Mouse (Mus musculus) heart, adult 2 months (tissue): ENCODE measurements around the gene Usp46. TPM values are rescaled to one million over a fixed set of nuclear protein-coding genes. Genes with fewer than 3 reads are reported as not detected.

Experiments
- DNase-seq, 2 experiments: peaks; one replicate each; pipeline ENCODE4 v3.0.0; 2021
- H3K27ac ChIP-seq: fragments of 200-600 bp; 2 replicates; pipeline ENCODE4 v1.8.1; 2022
- H3K27me3 ChIP-seq: fragments of 200-500 bp; 2 replicates; pipeline ENCODE4 v1.6.1; 2012; ENCODE audit warnings: mild to moderate bottlenecking, low read length, inconsistent platforms, mixed read lengths; ENCODE audit not compliant: control insufficient read depth, insufficient read depth
- H3K36me3 ChIP-seq: fragments of 200-500 bp; 2 replicates; pipeline ENCODE4 v1.6.1; 2012; ENCODE audit warnings: low read length, inconsistent platforms; ENCODE audit not compliant: control insufficient read depth, insufficient read depth
- H3K4me1 ChIP-seq: fragments of 200-500 bp; 2 replicates; pipeline ENCODE4 v1.6.1; 2011; ENCODE audit warnings: low read length; ENCODE audit not compliant: control insufficient read depth, insufficient read depth
- H3K4me3 ChIP-seq: fragments of 200-600 bp; 2 replicates; pipeline ENCODE4 v1.8.1; 2022
- H3K79me2 ChIP-seq: fragments of 200-500 bp; replicated peaks from 2 replicates; pipeline ENCODE4 v1.6.1; 2012; ENCODE audit warnings: mild to moderate bottlenecking, inconsistent platforms, low read length, moderate library complexity, mixed read lengths; ENCODE audit not compliant: control insufficient read depth, insufficient read depth
- H3K9ac ChIP-seq: fragments of 200-500 bp; 2 replicates; pipeline ENCODE4 v1.6.1; 2012; ENCODE audit warnings: low read depth, mild to moderate bottlenecking, control low read depth, inconsistent platforms, low read length, mixed read lengths
- CTCF ChIP-seq: fragments of 200-600 bp; IDR thresholded peaks from 2 replicates; pipeline ENCODE4 v1.8.1; 2022; ENCODE audit warnings: antibody characterized with exemption, mild to moderate bottlenecking, moderate library complexity
- EP300 ChIP-seq: fragments of 200-500 bp; IDR thresholded peaks from 2 replicates; pipeline ENCODE4 v1.6.1; 2011; ENCODE audit warnings: low read depth, low read length, control low read depth; ENCODE audit not compliant: insufficient read depth
- POLR2A ChIP-seq: fragments of 200-500 bp; IDR thresholded peaks from 2 replicates; pipeline ENCODE4 v1.6.1; 2011; ENCODE audit warnings: mild to moderate bottlenecking, low read depth, low read length, control low read depth; ENCODE audit not compliant: insufficient read depth
- WGBS: fragments of 180-500 bp; shearing (Covaris S2); methylation state at CpG from one replicate; pipeline ENCODE4 v1.1.7; 2018; 5-methylcytosine and 5-hydroxymethylcytosine counted together
- intact Hi-C: fragments of 180-260 bp; cut with DNase I; formaldehyde crosslinking; loops from one replicate; pipeline ENCODE4 v1.15.1; 2025
- long read RNA-seq: library from polyadenylated mRNA; stranded (forward); transcript quantifications from one replicate; pipeline ENCODE4 v2.0.0, GENCODE M21; 2021
- polyA plus RNA-seq: library from polyadenylated mRNA; depleted of rRNA; stranded (reverse); fragments of >200 nt; gene quantifications from 2 replicates; pipeline ENCODE4 v1.2.3, GENCODE M21; 2012; rRNA removed
- total RNA-seq, 2 experiments: library from RNA; stranded (reverse); gene quantifications; 2 replicates each; pipeline ENCODE4 v1.2.3; 2021

Gene Usp46
- total RNA-seq (10 to 100 TPM; 35.8 to 37.1 TPM), polyA plus RNA-seq (6.4 and 15.8 TPM in 2 replicates)
- long read RNA-seq, full-length matches to known transcripts: 18 of 24 reads
- long read RNA-seq, partial matches to known transcripts: 1 of 24 reads
- long read RNA-seq, other reads (novel, unspliced or antisense): 5 of 24 reads

- Histone ChIP-seq H3K9ac (peak within 1 kb of the TSS; percentile 92), H3K36me3 (peaks cover 6% of the 10 kb centered on the region; the same call in 1 of the 2 replicates), H3K4me3 (peak within 1 kb of the TSS; percentile 94), H3K79me2 (no peaks in the 10 kb centered on the region), H3K27ac (peak within 1 kb of the TSS; percentile 99), H3K27me3 (no peaks in the 10 kb centered on the region), H3K4me1 (peaks cover 15% of the 10 kb centered on the region)
- WGBS: under 1% methylated on average over 72 of the region's 89 CpGs
- TF ChIP-seq POLR2A (peak; percentile 83), CTCF (0 out of 2 replicates have a peak, but pooled peaks have one; percentile 19), EP300 (no peak)
- DNase-seq: peak; percentile 93
- intact Hi-C loops: loop anchor here (1.0 to 10.0 kb wide), 6 partner anchors 24 to 467 kb away; partner anchors contain the start of genes Fip1l1 and Scfd2
Observed at GRCm38 (mm10) chr5:74067831-74068713, at the start of gene Usp46. Usp46 (minus strand) TSS chr5:74068431.

- no peaks in the 10 kb centered on the region for H3K36me3 ChIP-seq
- no peak for TF ChIP-seq CTCF
- TF ChIP-seq POLR2A: no peak
- no peak for TF ChIP-seq EP300
- H3K27me3 ChIP-seq: no peaks in the 10 kb centered on the region
- intact Hi-C loops: no loop called here
- no peak for DNase-seq
- no peaks in the 10 kb centered on the region for H3K4me1 ChIP-seq
- WGBS: 86% methylated on average over 7 of the region's 7 CpGs
- no peak overlapping the region for H3K9ac ChIP-seq
- no peak overlapping the region for H3K4me3 ChIP-seq
- H3K79me2 ChIP-seq: no peaks in the 10 kb centered on the region
- H3K27ac ChIP-seq: no peak overlapping the region
Observed at GRCm38 (mm10) chr5:74113961-74114689, 45.9 kb upstream of the Usp46 start.

- intact Hi-C loops: no loop called here
- Histone ChIP-seq H3K4me3 (no peak overlapping the region), H3K9ac (no peak overlapping the region), H3K4me1 (no peaks in the 10 kb centered on the region), H3K79me2 (no peaks in the 10 kb centered on the region), H3K27ac (no peak overlapping the region), H3K27me3 (no peaks in the 10 kb centered on the region), H3K36me3 (no peaks in the 10 kb centered on the region)
- 75% methylated on average over 7 of the region's 7 CpGs for WGBS
- no peak for DNase-seq
- TF ChIP-seq POLR2A: no peak
- no peak for TF ChIP-seq CTCF
- TF ChIP-seq EP300: no peak
Observed at GRCm38 (mm10) chr5:74105445-74105844, 37.2 kb upstream of the Usp46 start.

- Histone ChIP-seq H3K36me3 (no peaks in the 10 kb centered on the region), H3K9ac (no peak overlapping the region), H3K27me3 (no peaks in the 10 kb centered on the region), H3K4me1 (no peaks in the 10 kb centered on the region), H3K27ac (no peak overlapping the region), H3K4me3 (no peak overlapping the region), H3K79me2 (no peaks in the 10 kb centered on the region)
- DNase-seq: no peak
- WGBS: 69% methylated on average over 6 of the region's 6 CpGs
- TF ChIP-seq EP300: no peak
- no peak for TF ChIP-seq POLR2A
- no peak for TF ChIP-seq CTCF
- intact Hi-C loops: no loop called here
Observed at GRCm38 (mm10) chr5:74101761-74102160, 33.5 kb upstream of the Usp46 start.

- no peak overlapping the region for H3K4me3 ChIP-seq
- intact Hi-C loops: no loop called here
- H3K9ac ChIP-seq: no peak overlapping the region
- TF ChIP-seq EP300: no peak
- TF ChIP-seq POLR2A: no peak
- TF ChIP-seq CTCF: no peak
- H3K79me2 ChIP-seq: no peaks in the 10 kb centered on the region
- H3K27me3 ChIP-seq: no peaks in the 10 kb centered on the region
- 87% methylated on average over 10 of the region's 10 CpGs for WGBS
- H3K36me3 ChIP-seq: peaks cover 14% of the 10 kb centered on the region
- DNase-seq: no peak
- H3K27ac ChIP-seq: no peak overlapping the region
- H3K4me1 ChIP-seq: peaks cover 2% of the 10 kb centered on the region; the same call in 1 of the 2 replicates
Observed at GRCm38 (mm10) chr5:74099046-74099445, 30.8 kb upstream of the Usp46 start.

- Histone ChIP-seq H3K9ac (no peak overlapping the region), H3K4me1 (peaks cover 2% of the 10 kb centered on the region; the same call in 1 of the 2 replicates), H3K27me3 (no peaks in the 10 kb centered on the region), H3K79me2 (no peaks in the 10 kb centered on the region), H3K36me3 (peaks cover 17% of the 10 kb centered on the region), H3K4me3 (no peak overlapping the region), H3K27ac (no peak overlapping the region)
- DNase-seq: no peak
- TF ChIP-seq CTCF: no peak
- no peak for TF ChIP-seq EP300
- no peak for TF ChIP-seq POLR2A
- 69% methylated on average over 10 of the region's 10 CpGs for WGBS
- intact Hi-C loops: no loop called here
Observed at GRCm38 (mm10) chr5:74097854-74098220, 29.6 kb upstream of the Usp46 start.
